Mouse (Mus musculus): Measurements from ENCODE around the gene Itga10. TPM values are rescaled to one million over a fixed set of nuclear protein-coding genes. Genes with fewer than 3 reads are reported as not detected.
"Not testable (repeated sequence)": the region's sequence is repeated elsewhere in the genome, so short reads cannot be mapped to it uniquely, and the experiment has no call there.

Gene Itga10
- polyA plus RNA-seq, 1 experiment from 2014 or later, result 0.91 TPM

DNA sequence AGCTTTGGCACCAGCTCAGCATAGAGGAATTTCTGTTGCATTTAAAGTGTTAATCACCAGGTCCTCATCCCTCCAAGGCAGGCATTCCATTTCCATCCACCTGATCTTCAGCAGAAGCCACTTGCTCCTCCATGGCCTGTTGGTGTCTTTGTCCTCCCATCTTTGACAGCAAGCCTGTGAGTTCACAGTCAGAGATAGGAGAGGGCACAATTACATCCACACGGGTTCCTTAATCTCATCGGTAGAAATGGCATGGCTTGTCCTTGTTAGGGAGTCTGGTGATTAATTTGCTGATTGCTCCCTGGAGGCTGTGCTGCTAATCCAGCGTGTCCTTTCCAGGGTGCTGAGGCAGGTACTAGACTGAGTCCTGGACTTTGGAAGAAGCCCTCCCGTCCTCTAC, 28.1 kb downstream of the Itga10 start:
- H3K27me3 ChIP-seq, result peaks cover 25% of the 10 kb centered on the region
- H3K27ac ChIP-seq, result no peak overlapping the region
- no peaks in the 10 kb centered on the region for H3K36me3 ChIP-seq
- WGBS, result 72% methylated on average over 4 of the region's 4 CpGs
- no peak overlapping the region for H3K4me2 ChIP-seq
- no peaks in the 10 kb centered on the region for H3K9me3 ChIP-seq
- ATAC-seq (ENCODE audit: low FRiP score), result no peak
- no peak overlapping the region for H3K4me3 ChIP-seq
- H3K9ac ChIP-seq, result no peak overlapping the region
- H3K4me1 ChIP-seq (replicated peaks), result peaks cover 2% of the 10 kb centered on the region; the same call in 1 of the 2 replicates

DNA sequence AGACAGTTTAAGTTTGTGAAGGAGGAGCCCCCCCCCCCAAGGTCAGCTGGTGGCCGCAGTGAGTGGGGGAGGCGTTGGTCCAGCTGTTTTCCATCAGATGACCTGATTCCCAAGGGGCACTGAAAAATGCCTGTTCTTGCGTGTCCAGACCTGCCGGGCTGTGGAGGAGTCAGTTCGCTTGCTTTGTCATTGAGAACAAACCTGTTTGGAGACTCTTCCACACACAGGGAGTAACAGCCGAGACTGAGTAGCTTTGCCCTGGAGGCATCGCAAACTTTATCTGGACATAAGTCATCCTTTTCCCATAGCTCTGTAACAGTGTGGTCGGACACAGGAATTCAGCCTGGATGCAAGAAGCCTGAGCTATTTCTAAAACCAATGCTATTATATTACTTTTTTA, 29.1 kb downstream of the Itga10 start:
- Histone ChIP-seq H3K9me3 (no peaks in the 10 kb centered on the region), H3K4me3 (no peak overlapping the region), H3K27ac (no peak overlapping the region), H3K9ac (no peak overlapping the region), H3K36me3 (no peaks in the 10 kb centered on the region), H3K27me3 (peaks cover 33% of the 10 kb centered on the region), H3K4me1 (replicated peaks) (peaks cover 2% of the 10 kb centered on the region; the same call in 1 of the 2 replicates), H3K4me2 (no peak overlapping the region)
- WGBS, result 68% methylated on average over 8 of the region's 8 CpGs
- ATAC-seq (ENCODE audit: low FRiP score), result no peak

DNA sequence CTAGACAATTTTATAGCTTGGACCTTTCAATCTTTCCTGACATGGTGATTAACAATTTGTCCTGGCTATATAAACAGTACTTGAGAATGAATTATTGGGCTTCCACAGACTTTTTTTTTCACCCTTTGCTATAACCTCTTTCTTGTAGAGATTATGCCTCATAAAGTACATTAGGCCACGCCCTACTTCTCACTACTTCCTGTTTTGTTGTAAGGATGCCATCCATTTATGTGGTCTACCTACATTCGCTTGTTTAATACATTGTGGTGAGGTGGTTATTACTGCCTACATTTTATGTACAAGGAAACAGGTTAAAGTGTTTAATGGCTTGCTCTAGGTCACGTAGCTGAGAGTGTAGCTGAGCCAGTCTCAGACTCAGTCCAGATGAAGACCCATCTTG, 29.8 kb downstream of the Itga10 start:
- Histone ChIP-seq H3K9me3 (no peaks in the 10 kb centered on the region), H3K4me3 (no peak overlapping the region), H3K9ac (no peak overlapping the region), H3K4me2 (no peak overlapping the region), H3K4me1 (replicated peaks) (peaks cover 4% of the 10 kb centered on the region), H3K27ac (no peak overlapping the region), H3K27me3 (peaks cover 39% of the 10 kb centered on the region), H3K36me3 (no peaks in the 10 kb centered on the region)
- WGBS, result 86% methylated on average over 3 of the region's 3 CpGs
- no peak for ATAC-seq (ENCODE audit: low FRiP score)

DNA sequence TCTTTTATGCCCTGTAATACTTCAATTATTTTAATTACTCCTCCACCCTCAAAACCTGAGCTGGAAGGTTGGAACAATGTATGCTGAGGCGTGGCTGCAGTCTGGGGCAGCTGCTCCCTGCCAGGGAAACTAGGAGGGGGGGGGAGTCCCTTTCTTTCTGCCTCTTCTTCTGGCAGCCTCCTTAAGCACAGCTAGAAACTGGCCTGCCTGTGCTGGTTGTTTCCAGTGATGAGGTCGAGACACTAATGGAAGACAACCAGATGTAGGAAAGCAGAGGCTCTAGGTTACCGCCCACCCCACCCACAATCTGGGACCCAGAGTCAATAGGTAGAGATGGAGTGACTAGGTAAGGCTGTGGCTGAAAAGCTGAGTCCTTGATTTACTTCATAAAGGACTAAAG, 30.3 kb downstream of the Itga10 start:
- WGBS, result 32% methylated on average over 3 of the region's 3 CpGs
- H3K36me3 ChIP-seq, result no peaks in the 10 kb centered on the region

DNA sequence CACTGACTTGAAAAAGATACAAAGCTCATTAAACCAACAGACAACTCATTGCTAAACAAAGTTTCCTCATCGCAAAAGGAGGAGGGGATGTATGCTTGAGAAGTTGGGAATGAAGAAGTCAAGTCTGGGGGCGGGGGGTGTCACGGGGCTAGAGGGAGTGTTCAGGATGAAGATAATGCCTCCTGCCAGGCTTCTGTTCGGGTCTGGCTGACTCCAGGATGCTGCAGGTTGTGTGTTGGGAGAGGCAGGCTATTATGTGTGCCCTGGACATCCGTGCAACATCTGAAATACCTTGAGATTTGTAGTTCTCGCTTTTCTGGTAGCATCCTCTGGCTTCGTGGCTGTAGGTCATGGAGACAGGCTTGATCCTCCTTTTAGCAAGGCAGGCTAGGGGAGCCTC, 33.1 kb downstream of the Itga10 start:
- no peak for ATAC-seq (ENCODE audit: low FRiP score)
- H3K9me3 ChIP-seq, result no peaks in the 10 kb centered on the region
- H3K4me3 ChIP-seq, result no peak overlapping the region

More for the DNA sequence above, 30.3 kb downstream of the Itga10 start:
- no peak overlapping the region for H3K4me2 ChIP-seq
- ATAC-seq (ENCODE audit: low FRiP score), result no peak
- H3K9me3 ChIP-seq, result no peaks in the 10 kb centered on the region
- no peak overlapping the region for H3K4me3 ChIP-seq
- peaks cover 36% of the 10 kb centered on the region for H3K27me3 ChIP-seq
- H3K27ac ChIP-seq, result no peak overlapping the region
- H3K9ac ChIP-seq, result no peak overlapping the region
- H3K4me1 ChIP-seq (replicated peaks), result peaks cover 7% of the 10 kb centered on the region; the same call in 1 of the 2 replicates

DNA sequence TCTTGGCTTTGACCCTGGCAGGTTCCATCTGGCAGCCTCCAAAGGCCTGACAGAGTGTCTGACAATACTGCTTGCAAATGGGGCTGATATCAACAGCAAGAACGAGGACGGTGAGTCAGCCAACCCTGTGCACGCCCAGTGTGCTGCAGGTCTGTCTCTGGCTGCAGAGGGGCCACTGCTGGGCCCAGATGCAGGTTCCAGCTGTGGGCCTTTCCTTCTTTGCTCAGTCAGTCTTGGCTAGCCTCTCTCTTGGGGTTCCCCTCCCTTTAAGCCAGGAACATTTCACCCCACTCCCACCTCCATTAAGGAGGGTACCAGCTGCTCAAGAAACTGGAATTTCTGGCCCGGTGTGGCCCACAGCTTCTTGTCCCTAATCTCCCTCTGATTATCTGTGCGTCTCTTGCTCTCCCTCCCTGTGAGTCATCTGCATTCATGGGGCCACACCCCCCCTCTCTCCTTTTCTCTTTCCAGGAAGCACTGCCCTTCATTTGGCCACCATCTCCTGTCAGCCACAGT, 33.8 kb downstream of the Itga10 start:
- Histone ChIP-seq H3K4me2 (no peak overlapping the region), H3K27ac (no peak overlapping the region), H3K27me3 (peaks cover 38% of the 10 kb centered on the region), H3K9me3 (no peaks in the 10 kb centered on the region), H3K4me1 (replicated peaks) (peaks cover 9% of the 10 kb centered on the region; the same call in 1 of the 2 replicates), H3K9ac (no peak overlapping the region), H3K4me3 (no peak overlapping the region), H3K36me3 (no peaks in the 10 kb centered on the region)
- ATAC-seq (ENCODE audit: low FRiP score), result no peak
- 22% methylated on average over 5 of the region's 5 CpGs for WGBS

More for the DNA sequence above, 33.1 kb downstream of the Itga10 start:
- no peak overlapping the region for H3K27ac ChIP-seq
- H3K9ac ChIP-seq, result no peak overlapping the region
- H3K36me3 ChIP-seq, result no peaks in the 10 kb centered on the region
- H3K27me3 ChIP-seq, result peaks cover 30% of the 10 kb centered on the region
- H3K4me1 ChIP-seq (replicated peaks), result peaks cover 9% of the 10 kb centered on the region; the same call in 1 of the 2 replicates
- no peak overlapping the region for H3K4me2 ChIP-seq
- WGBS, result 59% methylated on average over 7 of the region's 7 CpGs

DNA sequence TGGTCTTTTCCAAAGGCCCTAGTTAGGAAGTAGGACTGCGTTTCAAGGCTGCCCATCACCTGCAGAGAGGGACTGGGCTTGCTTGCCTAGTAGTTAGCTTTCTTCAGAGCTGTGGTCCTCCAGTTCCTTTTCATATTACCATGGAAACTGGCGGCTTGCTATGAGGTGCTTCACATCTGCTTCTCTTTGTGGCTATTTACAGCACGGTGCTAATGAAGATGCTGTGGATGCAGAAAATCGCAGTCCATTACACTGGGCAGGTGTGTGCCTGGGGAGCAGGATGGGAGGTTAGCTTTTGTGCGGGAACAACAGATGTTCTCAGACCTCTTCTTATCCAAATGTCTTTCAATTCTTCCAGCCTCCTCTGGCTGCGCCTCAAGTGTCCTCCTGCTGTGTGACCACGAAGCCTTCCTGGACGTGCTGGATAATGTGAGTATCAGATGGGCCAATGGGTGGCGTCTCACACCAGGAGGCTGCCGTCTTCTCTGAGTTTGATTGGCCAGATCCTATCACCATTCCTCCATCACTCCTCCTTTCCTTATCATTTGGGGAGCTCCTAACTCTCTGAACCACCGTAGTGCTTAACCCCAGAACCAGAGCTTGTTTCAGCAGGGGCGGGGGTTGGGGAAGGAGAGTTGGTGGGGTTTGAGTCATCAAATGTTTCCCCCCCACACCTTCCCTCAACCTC, 35.0 kb downstream of the Itga10 start:
- 19% methylated on average over 12 of the region's 12 CpGs for WGBS
- peak; percentile 46; the same call in 1 of the 2 replicates for ATAC-seq (ENCODE audit: low FRiP score)
- Histone ChIP-seq H3K4me2 (no peak overlapping the region), H3K36me3 (no peaks in the 10 kb centered on the region), H3K4me1 (replicated peaks) (peaks cover 15% of the 10 kb centered on the region; the same call in 1 of the 2 replicates), H3K4me3 (no peak overlapping the region), H3K9me3 (no peaks in the 10 kb centered on the region), H3K9ac (no peak overlapping the region), H3K27ac (no peak overlapping the region), H3K27me3 (peaks cover 49% of the 10 kb centered on the region)

DNA sequence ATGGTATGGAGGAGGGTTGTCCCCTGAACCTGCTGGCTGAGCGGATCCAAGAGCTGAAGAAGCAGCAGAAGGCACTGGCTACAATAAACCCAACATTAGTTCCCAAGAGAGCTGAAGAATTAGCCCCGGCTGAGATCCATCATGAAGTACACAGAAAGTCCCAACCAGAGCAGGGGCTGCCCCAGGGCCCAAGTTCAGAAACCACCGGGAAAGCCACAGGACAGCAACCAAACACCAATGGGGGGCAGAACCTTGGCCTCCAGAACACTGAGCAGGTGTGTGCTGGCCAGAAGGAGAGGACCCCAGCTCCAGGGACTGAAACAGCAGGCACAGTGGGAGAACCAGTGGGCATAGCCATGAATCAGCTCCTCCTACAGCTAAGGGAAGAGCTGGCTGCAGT, 38.1 kb downstream of the Itga10 start:
- no peak for ATAC-seq (ENCODE audit: low FRiP score)
- no peak overlapping the region for H3K27ac ChIP-seq
- no peak overlapping the region for H3K9ac ChIP-seq
- no peaks in the 10 kb centered on the region for H3K9me3 ChIP-seq
- WGBS, result 85% methylated on average over 3 of the region's 3 CpGs
- H3K27me3 ChIP-seq, result peaks cover 46% of the 10 kb centered on the region
- no peak overlapping the region for H3K4me2 ChIP-seq
- H3K4me3 ChIP-seq, result no peak overlapping the region
- H3K36me3 ChIP-seq, result no peaks in the 10 kb centered on the region
- peaks cover 15% of the 10 kb centered on the region; the same call in 1 of the 2 replicates for H3K4me1 ChIP-seq (replicated peaks)

DNA sequence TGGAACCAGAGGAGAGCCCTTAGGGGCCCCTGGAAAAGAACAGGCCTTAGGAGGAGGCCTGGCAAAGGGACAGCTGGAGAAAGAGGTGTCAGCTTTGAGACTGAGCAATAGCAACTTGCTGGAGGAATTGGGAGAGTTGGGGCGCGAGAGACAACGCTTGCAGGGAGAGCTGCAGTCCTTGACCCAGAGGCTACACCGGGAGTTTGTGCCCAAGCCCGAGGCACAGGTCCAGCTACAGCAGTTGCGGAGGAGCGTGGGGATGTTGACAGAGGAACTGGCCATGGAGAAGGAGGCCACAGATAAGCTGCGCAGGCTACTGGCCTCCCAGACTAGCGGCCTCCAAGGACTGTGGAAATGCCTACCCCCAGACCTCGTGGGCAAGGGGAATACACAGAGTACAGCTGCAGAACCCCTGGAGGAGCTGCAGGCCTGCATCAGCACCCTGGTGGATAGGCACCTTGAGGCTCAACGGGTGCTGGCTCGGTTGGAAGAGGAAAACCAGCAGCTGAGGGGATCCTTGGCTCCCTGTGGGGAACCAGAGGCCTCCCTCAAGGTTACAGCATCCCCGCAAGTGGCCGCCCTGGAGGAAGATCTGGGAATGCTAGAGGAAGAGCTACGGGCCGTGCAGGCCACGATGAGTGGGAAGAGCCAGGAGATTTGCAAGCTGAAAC, 38.9 kb downstream of the Itga10 start:
- no peak overlapping the region for H3K4me3 ChIP-seq
- 59% methylated on average over 17 of the region's 17 CpGs for WGBS
- no peak overlapping the region for H3K27ac ChIP-seq
- no peak for ATAC-seq (ENCODE audit: low FRiP score)
- H3K27me3 ChIP-seq, result peaks cover 40% of the 10 kb centered on the region
- H3K9me3 ChIP-seq, result no peaks in the 10 kb centered on the region
- H3K4me1 ChIP-seq (replicated peaks), result peaks cover 15% of the 10 kb centered on the region; the same call in 1 of the 2 replicates
- H3K4me2 ChIP-seq, result peak overlapping the region; percentile 41
- peak overlapping the region; percentile 43; the same call in 1 of the 2 replicates for H3K9ac ChIP-seq
- H3K36me3 ChIP-seq, result no peaks in the 10 kb centered on the region

DNA sequence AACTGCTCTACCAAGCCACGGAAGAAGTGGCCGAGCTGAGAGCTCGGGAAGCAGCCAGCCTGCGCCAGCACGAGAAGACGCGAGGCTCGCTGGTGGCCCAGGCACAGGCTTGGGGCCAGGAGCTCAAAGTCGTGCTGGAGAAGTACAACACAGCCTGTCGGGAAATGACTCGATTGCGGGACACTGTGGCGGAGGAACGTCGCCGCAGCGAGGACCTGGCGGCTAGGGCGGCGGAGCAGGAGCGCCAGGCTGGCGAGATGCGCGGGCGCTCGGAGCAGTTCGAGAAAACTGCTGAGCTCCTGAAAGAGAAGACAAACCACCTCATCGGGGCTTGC, 39.4 kb downstream of the Itga10 start:
- ATAC-seq (ENCODE audit: low FRiP score), result no peak
- 36% methylated on average over 28 of the region's 28 CpGs for WGBS
- peak overlapping the region; percentile 43; the same call in 1 of the 2 replicates for H3K9ac ChIP-seq

DNA sequence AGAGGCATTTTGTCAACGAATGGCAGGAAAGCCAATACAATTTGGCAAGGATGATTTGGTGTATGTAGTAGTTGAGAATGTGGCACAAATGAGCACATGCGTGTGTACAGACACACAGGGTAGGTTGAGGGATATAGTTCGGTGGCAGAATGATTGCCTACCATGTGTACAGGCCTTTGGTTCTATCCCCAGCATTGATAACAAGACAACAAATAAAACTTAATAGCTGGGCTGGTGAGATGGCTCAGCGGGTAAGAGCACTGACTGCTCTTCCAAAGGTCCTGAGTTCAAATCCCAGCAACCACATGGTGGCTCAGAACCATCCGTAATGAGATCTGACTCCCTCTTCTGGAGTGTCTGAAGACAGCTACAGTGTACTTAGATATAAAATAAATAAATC, 40.7 kb downstream of the Itga10 start:
- H3K9me3 ChIP-seq, result not testable (repeated sequence)

More for the DNA sequence above, 39.4 kb downstream of the Itga10 start:
- H3K27ac ChIP-seq, result no peak overlapping the region
- H3K9me3 ChIP-seq, result no peaks in the 10 kb centered on the region
- peak overlapping the region; percentile 41 for H3K4me2 ChIP-seq
- peaks cover 35% of the 10 kb centered on the region for H3K27me3 ChIP-seq
- H3K4me3 ChIP-seq, result no peak overlapping the region
- peaks cover 18% of the 10 kb centered on the region; the same call in 1 of the 2 replicates for H3K4me1 ChIP-seq (replicated peaks)
- H3K36me3 ChIP-seq, result no peaks in the 10 kb centered on the region

DNA sequence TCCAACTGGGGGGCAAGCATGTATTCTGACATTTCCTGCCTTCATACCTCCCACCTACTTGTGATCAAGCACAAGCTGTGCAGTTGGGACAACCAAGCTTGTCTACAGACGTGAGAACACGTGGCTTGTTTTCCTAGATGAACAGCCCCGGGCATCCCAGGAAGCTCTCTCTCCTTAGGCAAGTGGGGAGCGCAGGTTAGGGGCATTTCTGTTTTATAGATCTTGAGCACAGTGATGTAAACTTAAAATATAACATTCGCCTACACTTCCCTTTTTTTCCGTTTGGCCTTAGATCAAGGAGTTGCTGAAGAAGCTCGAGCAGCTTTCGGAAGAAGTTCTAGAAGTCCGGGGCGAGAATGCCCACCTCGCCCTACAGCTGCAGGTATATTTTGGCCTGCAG, 43.5 kb downstream of the Itga10 start:
- WGBS, result 87% methylated on average over 11 of the region's 11 CpGs
- no peak for ATAC-seq (ENCODE audit: low FRiP score)
- Histone ChIP-seq H3K36me3 (no peaks in the 10 kb centered on the region), H3K9me3 (no peaks in the 10 kb centered on the region), H3K27me3 (peaks cover 17% of the 10 kb centered on the region), H3K27ac (no peak overlapping the region), H3K4me3 (no peak overlapping the region), H3K4me1 (replicated peaks) (peaks cover 9% of the 10 kb centered on the region; the same call in 1 of the 2 replicates), H3K4me2 (no peak overlapping the region), H3K9ac (no peak overlapping the region)

More for the DNA sequence above, 40.7 kb downstream of the Itga10 start:
- ATAC-seq (ENCODE audit: low FRiP score); H3K4me3 ChIP-seq; H3K4me2 ChIP-seq; H3K4me1 ChIP-seq (replicated peaks); H3K9ac ChIP-seq; H3K27ac ChIP-seq; H3K36me3 ChIP-seq: not testable (repeated sequence)
- WGBS, result 91% methylated on average over 5 of the region's 5 CpGs
- peaks cover 29% of the 10 kb centered on the region for H3K27me3 ChIP-seq

Data from hindbrain, embryonic 13.5 days (tissue).